Mouse (Mus musculus) forebrain, embryonic 15.5 days (tissue): Measurements from ENCODE around the gene Pfpl. TPM values are rescaled to one million over a fixed set of nuclear protein-coding genes. Genes with fewer than 3 reads are reported as not detected.

Experiments
- ATAC-seq: fragments of 200-750 bp; cut with Nextera tagmentation; replicated peaks from 2 replicates; pipeline ENCODE4 v1.8.0; 2017; ENCODE audit warnings: mild to moderate bottlenecking, moderate TSS enrichment, moderate library complexity
- H3K27ac ChIP-seq: fragments of 300-500 bp; sonication (generic); replicated peaks from 2 replicates; pipeline ENCODE4 v1.5.1; 2015; ENCODE audit warnings: mild to moderate bottlenecking, inconsistent platforms
- H3K27me3 ChIP-seq: fragments of 300-500 bp; sonication (generic); 2 replicates; pipeline ENCODE4 v1.6.1; 2015; ENCODE audit warnings: inconsistent platforms
- H3K36me3 ChIP-seq: fragments of 300-500 bp; sonication (generic); 2 replicates; pipeline ENCODE4 v1.6.1; 2015; ENCODE audit warnings: mild to moderate bottlenecking, inconsistent platforms
- H3K4me1 ChIP-seq: fragments of 300-500 bp; sonication (generic); 2 replicates; pipeline ENCODE4 v1.6.1; 2015; ENCODE audit warnings: inconsistent platforms
- H3K4me2 ChIP-seq: fragments of 300-500 bp; sonication (generic); replicated peaks from 2 replicates; pipeline ENCODE4 v1.6.1; 2015; ENCODE audit warnings: mild to moderate bottlenecking, inconsistent platforms
- H3K4me3 ChIP-seq: fragments of 300-500 bp; sonication (generic); 2 replicates; pipeline ENCODE4 v1.5.1; 2015; ENCODE audit warnings: mild to moderate bottlenecking, inconsistent platforms
- H3K9ac ChIP-seq: fragments of 300-500 bp; sonication (generic); replicated peaks from 2 replicates; pipeline ENCODE4 v1.6.1; 2015; ENCODE audit warnings: mild to moderate bottlenecking, inconsistent platforms
- H3K9me3 ChIP-seq: fragments of 300-500 bp; sonication (generic); 2 replicates; pipeline ENCODE4 v1.6.1; 2016; ENCODE audit warnings: inconsistent platforms
- WGBS: fragments of 180-500 bp; shearing (Covaris S2); methylation state at CpG from one replicate; pipeline ENCODE4 v1.1.7; 2015; ENCODE audit warnings: mixed read lengths; 5-methylcytosine and 5-hydroxymethylcytosine counted together
- polyA plus RNA-seq: library from polyadenylated mRNA; unstranded; fragments of >200 nt; fragmentation: Nextera tagmentation; extraction: Ambion mirVana; gene quantifications from 2 replicates; pipeline ENCODE4 v1.2.1, GENCODE M21; 2015

The Pfpl gene
- not detected in 2 replicates for polyA plus RNA-seq

GRCm38 (mm10) chr19:12427605-12428004 is at the start of gene Pfpl:
Gene Pfpl (plus strand): TSS chr19:12427905.
- H3K4me2 ChIP-seq, result no peak within 1 kb of the TSS
- no peak for ATAC-seq
- WGBS, result 97% methylated on average over 6 of the region's 6 CpGs
- H3K4me3 ChIP-seq, result no peak within 1 kb of the TSS
- H3K27me3 ChIP-seq, result no peaks in the 10 kb centered on the region
- H3K9me3 ChIP-seq, result no peaks in the 10 kb centered on the region
- no peaks in the 10 kb centered on the region for H3K4me1 ChIP-seq
- no peak within 1 kb of the TSS for H3K27ac ChIP-seq
- H3K36me3 ChIP-seq, result no peaks in the 10 kb centered on the region
- no peak within 1 kb of the TSS for H3K9ac ChIP-seq

GRCm38 (mm10) chr19:12386979-12387378 is 40.7 kb upstream of the Pfpl start, which contains the start of gene Olfr1440:
Gene Olfr1440 (plus strand): TSS chr19:12387279.
- Histone ChIP-seq H3K4me1 (no peaks in the 10 kb centered on the region), H3K27me3 (no peaks in the 10 kb centered on the region), H3K36me3 (no peaks in the 10 kb centered on the region), H3K27ac (no peak within 1 kb of the TSS), H3K4me3 (no peak within 1 kb of the TSS), H3K9ac (no peak within 1 kb of the TSS), H3K9me3 (no peaks in the 10 kb centered on the region), H3K4me2 (no peak within 1 kb of the TSS)
- 83% methylated on average over 2 of the region's 2 CpGs for WGBS
- no peak for ATAC-seq

GRCm38 (mm10) chr19:12413737-12414136 is 14.0 kb upstream of the Pfpl start:
- H3K4me1 ChIP-seq, result no peaks in the 10 kb centered on the region
- H3K27ac ChIP-seq, result no peak overlapping the region
- no peak overlapping the region for H3K4me2 ChIP-seq
- no peak overlapping the region for H3K4me3 ChIP-seq
- ATAC-seq, result no peak
- no peak overlapping the region for H3K9ac ChIP-seq
- H3K27me3 ChIP-seq, result no peaks in the 10 kb centered on the region
- H3K9me3 ChIP-seq, result no peaks in the 10 kb centered on the region
- H3K36me3 ChIP-seq, result no peaks in the 10 kb centered on the region

- no peaks in the 10 kb centered on the region for H3K4me1 ChIP-seq
- H3K9ac ChIP-seq, result no peak within 1 kb of the TSS
- ATAC-seq, result no peak
- no peaks in the 10 kb centered on the region for H3K9me3 ChIP-seq
- H3K4me2 ChIP-seq, result no peak within 1 kb of the TSS
- H3K4me3 ChIP-seq, result no peak within 1 kb of the TSS
- no peaks in the 10 kb centered on the region for H3K36me3 ChIP-seq
- no peaks in the 10 kb centered on the region for H3K27me3 ChIP-seq
- H3K27ac ChIP-seq, result no peak within 1 kb of the TSS
These were observed 10.3 kb upstream of the Pfpl start, which contains the start of gene Olfr1441 for GRCm38 (mm10) chr19:12417361-12417760. Gene Olfr1441 (plus strand): TSS chr19:12417433.

- no peak overlapping the region for H3K9ac ChIP-seq
- no peak overlapping the region for H3K4me3 ChIP-seq
- no peak for ATAC-seq
- H3K36me3 ChIP-seq, result no peaks in the 10 kb centered on the region
- no peaks in the 10 kb centered on the region for H3K9me3 ChIP-seq
- H3K4me1 ChIP-seq, result no peaks in the 10 kb centered on the region
- no peaks in the 10 kb centered on the region for H3K27me3 ChIP-seq
- no peak overlapping the region for H3K27ac ChIP-seq
- 96% methylated on average over 3 of the region's 3 CpGs for WGBS
- H3K4me2 ChIP-seq, result no peak overlapping the region
These were observed 9.4 kb upstream of the Pfpl start for GRCm38 (mm10) chr19:12418312-12418711.

GRCm38 (mm10) chr19:12420555-12420954 is 7.2 kb upstream of the Pfpl start:
- H3K4me2 ChIP-seq, result no peak overlapping the region
- no peak overlapping the region for H3K9ac ChIP-seq
- no peaks in the 10 kb centered on the region for H3K9me3 ChIP-seq
- H3K4me1 ChIP-seq, result no peaks in the 10 kb centered on the region
- H3K4me3 ChIP-seq, result no peak overlapping the region
- H3K27ac ChIP-seq, result no peak overlapping the region
- no peak for ATAC-seq
- no peaks in the 10 kb centered on the region for H3K36me3 ChIP-seq
- WGBS, result 77% methylated on average over 6 of the region's 6 CpGs
- H3K27me3 ChIP-seq, result no peaks in the 10 kb centered on the region

- Histone ChIP-seq H3K27me3 (no peaks in the 10 kb centered on the region), H3K9ac (no peak overlapping the region), H3K4me2 (no peak overlapping the region), H3K4me3 (no peak overlapping the region), H3K4me1 (no peaks in the 10 kb centered on the region), H3K36me3 (no peaks in the 10 kb centered on the region), H3K27ac (no peak overlapping the region), H3K9me3 (no peaks in the 10 kb centered on the region)
- ATAC-seq, result no peak
- WGBS, result 81% methylated on average over 1 of the region's 1 CpGs
These were observed 6.0 kb upstream of the Pfpl start for GRCm38 (mm10) chr19:12421680-12422079.

- no peak overlapping the region for H3K4me2 ChIP-seq
- WGBS, result 91% methylated on average over 5 of the region's 5 CpGs
- no peak overlapping the region for H3K4me3 ChIP-seq
- no peaks in the 10 kb centered on the region for H3K27me3 ChIP-seq
- H3K9ac ChIP-seq, result no peak overlapping the region
- ATAC-seq, result no peak
- no peak overlapping the region for H3K27ac ChIP-seq
- no peaks in the 10 kb centered on the region for H3K4me1 ChIP-seq
- no peaks in the 10 kb centered on the region for H3K36me3 ChIP-seq
- no peaks in the 10 kb centered on the region for H3K9me3 ChIP-seq
These were observed 604 bp upstream of the Pfpl start for GRCm38 (mm10) chr19:12427101-12427500.

DNA sequence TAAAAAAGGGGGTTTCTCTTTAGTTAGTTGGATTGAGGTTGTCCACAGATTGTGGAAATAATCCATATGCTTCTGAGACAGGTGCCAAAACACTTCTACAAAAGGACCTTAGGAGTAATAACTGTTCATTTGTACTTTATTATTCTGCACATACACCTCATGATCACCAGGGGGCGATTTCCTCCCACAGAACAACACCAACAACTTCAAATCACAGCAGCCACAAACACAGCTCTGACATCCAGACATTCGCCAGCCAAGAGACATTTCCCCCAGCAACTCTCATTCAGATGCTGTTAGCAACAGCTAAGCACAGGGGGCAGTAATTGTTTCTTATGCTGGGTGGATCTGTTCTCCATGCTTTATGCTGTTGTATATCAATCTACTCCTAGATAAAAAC is 5.3 kb downstream of the Pfpl start:
- no peak overlapping the region for H3K27ac ChIP-seq
- no peaks in the 10 kb centered on the region for H3K36me3 ChIP-seq
- no peaks in the 10 kb centered on the region for H3K9me3 ChIP-seq
- H3K27me3 ChIP-seq, result no peaks in the 10 kb centered on the region
- ATAC-seq, result peak; percentile 69; the same call in 1 of the 2 replicates
- no peak overlapping the region for H3K9ac ChIP-seq
- H3K4me1 ChIP-seq, result no peaks in the 10 kb centered on the region
- no peak overlapping the region for H3K4me2 ChIP-seq
- WGBS, result 1% methylated on average over 2 of the region's 2 CpGs
- H3K4me3 ChIP-seq, result no peak overlapping the region

GRCm38 (mm10) chr19:12435011-12435416 is 7.3 kb downstream of the Pfpl start:
- 86% methylated on average over 4 of the region's 4 CpGs for WGBS
- no peak overlapping the region for H3K9ac ChIP-seq
- no peaks in the 10 kb centered on the region for H3K27me3 ChIP-seq
- H3K9me3 ChIP-seq, result no peaks in the 10 kb centered on the region
- H3K4me2 ChIP-seq, result no peak overlapping the region
- ATAC-seq, result no peak
- H3K27ac ChIP-seq, result no peak overlapping the region
- no peak overlapping the region for H3K4me3 ChIP-seq
- H3K36me3 ChIP-seq, result no peaks in the 10 kb centered on the region
- no peaks in the 10 kb centered on the region for H3K4me1 ChIP-seq

DNA sequence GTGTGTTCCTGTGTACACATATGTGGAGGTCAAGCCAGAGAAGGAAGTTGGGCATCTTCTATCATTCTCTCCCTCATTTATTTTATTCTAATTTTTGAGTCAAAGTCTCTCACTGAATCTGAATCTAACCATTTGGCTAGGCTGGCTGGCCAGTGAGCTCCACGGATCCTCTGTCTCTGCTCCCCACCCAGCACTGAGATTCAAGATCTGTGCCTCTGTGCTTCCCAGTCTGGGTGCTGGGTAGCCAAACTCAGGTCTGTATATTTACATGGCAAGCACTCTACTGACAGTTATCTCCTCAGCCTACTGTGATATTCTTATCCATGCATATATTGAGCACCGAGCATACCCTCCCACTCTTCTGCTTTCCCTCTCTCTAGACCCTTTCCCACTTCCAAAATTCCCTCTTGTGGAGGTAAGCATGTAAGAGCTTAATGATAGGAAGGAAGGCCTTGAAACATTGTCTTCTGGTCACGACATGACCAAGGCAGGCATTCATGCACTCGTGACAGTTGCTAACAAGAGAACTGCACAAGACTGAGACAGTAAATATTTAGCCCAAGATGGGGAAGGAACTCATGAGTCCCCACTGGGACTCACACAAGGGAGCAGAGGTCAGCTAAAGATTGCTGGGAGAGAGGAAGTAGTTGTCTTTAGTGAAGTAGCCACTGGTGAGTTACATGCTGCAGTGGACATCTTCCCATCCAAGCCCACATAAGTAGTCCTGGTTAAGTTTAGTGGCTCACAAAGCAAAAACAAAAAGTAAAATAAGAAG is 8.2 kb downstream of the Pfpl start:
- H3K4me1 ChIP-seq, result no peaks in the 10 kb centered on the region
- 87% methylated on average over 4 of the region's 4 CpGs for WGBS
- H3K4me2 ChIP-seq, result no peak overlapping the region
- no peak overlapping the region for H3K9ac ChIP-seq
- H3K4me3 ChIP-seq, result no peak overlapping the region
- H3K36me3 ChIP-seq, result no peaks in the 10 kb centered on the region
- no peaks in the 10 kb centered on the region for H3K9me3 ChIP-seq
- no peaks in the 10 kb centered on the region for H3K27me3 ChIP-seq
- no peak overlapping the region for H3K27ac ChIP-seq
- ATAC-seq, result no peak

DNA sequence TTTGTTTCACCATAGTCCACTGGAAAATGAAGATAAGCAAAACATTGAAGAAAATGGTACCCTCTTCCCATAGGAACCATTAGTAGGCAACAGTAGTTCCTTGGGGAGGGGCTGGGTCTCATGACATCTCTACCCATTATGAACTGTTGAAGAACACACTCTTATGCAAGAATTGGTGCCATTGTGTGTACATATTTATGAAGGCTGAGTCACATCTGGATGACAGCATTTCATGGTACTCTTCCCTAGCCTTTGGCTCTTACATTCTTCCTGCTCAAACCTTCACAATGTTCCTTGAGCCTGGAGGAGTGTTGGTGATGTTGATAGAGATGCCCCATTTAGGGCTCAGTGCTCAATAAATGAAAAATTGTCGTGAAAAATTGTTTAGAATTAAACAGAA is 11.9 kb downstream of the Pfpl start:
- Histone ChIP-seq H3K4me2 (no peak overlapping the region), H3K36me3 (no peaks in the 10 kb centered on the region), H3K4me1 (no peaks in the 10 kb centered on the region), H3K9me3 (no peaks in the 10 kb centered on the region), H3K4me3 (no peak overlapping the region), H3K9ac (no peak overlapping the region), H3K27me3 (no peaks in the 10 kb centered on the region), H3K27ac (no peak overlapping the region)
- 46% methylated on average over 1 of the region's 1 CpGs for WGBS
- ATAC-seq, result no peak
